Mouse (Mus musculus) thymus, postnatal 14 days (tissue): ENCODE results near the gene Tstd1.

Experiments
- DNase-seq: peaks from one replicate; pipeline ENCODE4 v3.0.0; 2021

Tstd1 gene

DNA sequence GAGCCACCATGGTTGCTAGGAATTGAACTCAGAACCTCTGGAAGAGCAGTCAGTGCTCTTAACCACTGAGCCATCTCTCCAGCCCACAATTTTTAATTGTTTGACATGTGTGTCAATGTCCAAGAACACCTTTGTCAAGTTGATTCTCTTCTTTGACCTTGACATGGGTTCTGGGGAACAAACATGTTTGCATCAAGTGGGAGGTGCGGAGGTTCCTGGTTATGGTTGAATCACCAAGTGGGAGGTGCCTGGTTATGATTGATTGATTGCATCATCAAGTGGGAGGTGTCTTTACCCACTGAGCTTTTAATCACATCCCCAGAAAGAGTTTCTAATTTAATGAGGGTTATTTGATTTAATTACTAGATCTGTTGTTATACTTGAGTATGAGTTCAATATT is 38.9 kb downstream of the Tstd1 start:
- no peak for DNase-seq

DNA sequence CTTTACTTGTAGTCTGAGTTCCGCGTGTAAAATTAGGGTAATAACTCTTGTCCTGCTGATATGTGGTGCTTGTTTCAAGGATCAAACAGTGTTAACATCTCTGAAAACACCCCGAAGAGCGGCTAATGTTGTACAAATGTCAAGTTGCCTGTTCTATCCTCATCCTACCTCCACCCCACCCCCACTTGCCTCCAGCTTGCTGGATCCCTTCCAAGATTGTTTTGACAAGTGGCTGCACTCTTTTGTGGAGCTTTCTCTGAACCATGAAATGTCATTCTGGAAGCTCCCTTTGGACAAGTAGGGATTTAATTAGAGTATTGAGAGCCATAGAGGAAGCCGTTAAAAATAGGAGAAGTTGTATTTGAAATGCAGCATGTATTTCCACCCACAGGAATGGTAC is 41.1 kb downstream of the Tstd1 start:
- DNase-seq = no peak

GRCm38 (mm10) chr1:171460551-171461503 is 42.2 kb downstream of the Tstd1 start:
- DNase-seq = no peak

DNA sequence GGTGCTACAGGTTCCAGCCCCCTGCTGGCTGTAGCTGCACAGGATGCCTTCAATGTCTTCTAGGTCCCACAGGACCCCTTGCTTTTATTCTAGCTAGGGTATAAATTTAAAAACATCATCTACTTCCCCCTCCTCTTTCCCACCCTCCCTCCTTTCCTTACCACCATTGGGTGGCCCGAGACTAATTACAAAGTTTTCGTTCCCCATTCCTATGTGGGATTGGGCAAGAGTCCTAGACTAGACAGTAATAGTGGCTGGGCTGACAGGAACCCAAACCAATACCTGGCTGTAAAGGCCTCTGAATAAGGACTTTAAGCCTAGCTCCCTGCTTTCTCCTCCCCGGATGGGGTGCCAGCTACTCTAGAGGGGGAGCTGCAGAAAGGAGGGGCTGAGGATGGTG is 44.5 kb downstream of the Tstd1 start:
- DNase-seq = no peak

- DNase-seq = no peak
Observed at GRCm38 (mm10) chr1:171465749-171466412, 47.2 kb downstream of the Tstd1 start.

GRCm38 (mm10) chr1:171466565-171466964 is 47.9 kb downstream of the Tstd1 start:
- no peak for DNase-seq

GRCm38 (mm10) chr1:171469678-171470077 is 51.0 kb downstream of the Tstd1 start:
- DNase-seq = no peak
